Mouse (Mus musculus): ENCODE data around the gene Med14.

Gene Med14

DNA sequence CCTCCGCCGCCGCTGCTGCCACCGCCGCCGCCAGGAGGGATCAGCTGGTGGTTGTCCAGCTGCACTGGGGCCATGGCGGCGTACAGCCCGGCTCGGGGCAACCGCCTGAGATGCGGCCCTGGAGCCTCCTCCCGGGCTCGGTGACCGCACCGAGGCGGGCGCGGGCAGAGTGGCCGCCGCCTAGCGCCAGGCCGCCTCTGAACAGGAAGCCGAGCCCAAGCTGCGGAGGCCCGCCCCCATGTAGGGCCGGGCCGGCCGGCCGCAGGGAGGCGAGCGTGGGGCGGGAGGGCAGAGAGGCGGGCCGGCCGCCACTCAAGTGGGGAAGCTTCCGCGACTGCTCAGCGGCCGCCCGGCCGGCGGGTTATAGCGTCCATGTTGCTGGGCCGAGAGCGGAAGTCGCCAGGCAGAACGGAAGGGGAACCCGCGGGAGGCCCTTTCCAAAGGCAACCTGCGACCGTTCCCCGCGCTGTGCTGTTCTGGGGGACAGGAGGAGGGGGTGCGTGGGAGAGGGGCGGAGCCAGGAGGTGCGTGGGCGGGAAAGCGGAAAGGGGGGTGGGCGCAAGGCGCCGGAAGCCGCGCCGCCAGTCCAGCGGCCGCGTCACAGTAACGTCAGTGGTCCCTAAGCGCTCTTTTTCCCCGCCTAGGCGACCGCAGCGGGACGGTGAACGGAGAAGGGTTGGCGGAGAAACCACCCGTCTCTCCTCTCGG lies at the start of gene Med14:
Gene Med14 (minus strand): TSS at position 448 of the 708 bp plus-strand sequence.
- DNase-seq: peak; percentile 91

DNA sequence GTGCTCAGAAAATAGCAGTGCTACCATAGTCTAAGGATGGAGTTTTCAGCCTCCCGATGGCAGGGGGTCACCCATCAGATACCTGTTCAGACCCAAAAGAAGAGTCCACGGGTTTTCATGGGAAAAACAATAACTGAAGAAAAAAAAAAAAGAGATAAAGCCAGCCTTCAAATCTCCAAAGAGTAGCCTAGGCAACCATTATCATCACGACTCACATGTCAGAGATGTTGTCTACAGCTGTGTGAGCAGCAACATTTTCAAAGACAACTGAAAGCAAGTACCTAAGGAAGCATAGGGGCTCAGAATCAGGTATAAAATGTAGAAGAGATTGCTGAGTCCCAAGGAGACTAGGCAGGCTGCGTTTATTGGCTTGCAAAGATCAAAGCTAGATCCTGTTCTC lies 38.7 kb upstream of the Med14 start:
- DNase-seq: no peak

DNA sequence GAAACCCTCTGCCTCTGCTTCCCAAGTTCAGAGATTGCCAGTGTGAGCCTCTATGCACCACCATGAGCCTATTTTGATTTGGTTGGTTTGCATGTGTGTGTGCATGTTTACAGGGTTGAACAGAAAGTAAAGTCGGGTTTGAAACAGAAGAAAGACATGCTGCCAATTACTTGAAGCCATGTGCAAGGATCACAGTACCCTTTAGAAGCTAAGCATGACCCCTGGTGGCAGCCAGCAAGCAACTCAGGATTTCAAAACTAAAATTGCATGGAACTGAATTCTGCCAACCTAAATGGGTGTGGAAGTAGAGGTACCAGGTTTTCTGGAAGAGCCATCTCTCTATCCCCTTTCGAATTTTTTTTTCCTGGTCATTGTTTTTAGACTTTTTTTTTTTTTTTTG lies 33.0 kb upstream of the Med14 start:
- DNase-seq: peak; percentile 4

DNA sequence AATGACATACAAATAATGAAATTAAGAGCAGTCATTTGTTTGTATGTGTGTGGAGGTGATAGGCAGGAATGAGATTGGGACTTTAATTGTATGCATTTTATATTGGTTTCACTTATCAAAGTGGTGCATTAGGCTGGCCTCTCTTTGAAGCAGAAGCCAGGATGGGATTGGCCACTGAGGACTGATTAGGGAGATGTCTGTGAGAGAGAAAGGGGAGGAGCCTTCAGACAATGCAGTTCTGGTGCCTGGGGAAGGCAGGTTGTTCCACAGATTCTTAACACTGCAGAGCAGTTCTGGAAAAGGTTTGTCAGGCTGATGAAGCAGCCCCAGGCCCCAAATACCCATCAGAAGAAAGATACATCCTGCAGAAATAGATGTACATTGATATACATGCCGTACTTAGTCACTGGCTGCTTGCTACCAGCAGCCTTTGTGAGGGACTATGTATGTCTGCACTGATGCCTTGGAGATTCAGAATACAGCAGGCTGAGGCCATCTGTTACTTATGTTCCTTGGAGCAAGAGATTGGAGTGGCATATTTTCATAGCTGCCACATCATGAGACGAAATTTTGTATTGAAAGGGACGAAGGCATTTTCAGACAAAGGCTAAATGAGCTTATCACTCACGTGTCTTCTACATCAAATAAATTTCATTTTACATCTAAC lies 29.9 kb upstream of the Med14 start:
- peak; percentile 9 for DNase-seq

DNA sequence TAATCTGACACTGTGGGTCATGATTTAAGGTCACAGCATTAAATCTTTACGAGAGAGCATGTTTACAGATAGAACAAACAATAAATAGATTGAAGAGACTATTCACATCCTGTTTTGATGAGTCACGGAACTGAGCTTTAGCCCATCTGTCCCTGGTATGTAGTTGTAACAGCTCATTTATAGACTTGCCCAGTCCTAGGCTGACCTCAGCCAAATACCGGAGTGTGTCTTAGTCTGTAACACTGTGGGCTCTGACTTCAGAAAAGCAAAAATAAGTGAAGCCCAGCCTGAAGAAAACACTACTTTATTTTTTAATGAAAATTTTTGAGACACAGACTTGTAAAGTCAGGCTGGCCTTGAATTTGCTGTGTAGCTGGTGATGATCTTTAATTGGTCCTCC lies 11.4 kb upstream of the Med14 start:
- no peak for DNase-seq

DNA sequence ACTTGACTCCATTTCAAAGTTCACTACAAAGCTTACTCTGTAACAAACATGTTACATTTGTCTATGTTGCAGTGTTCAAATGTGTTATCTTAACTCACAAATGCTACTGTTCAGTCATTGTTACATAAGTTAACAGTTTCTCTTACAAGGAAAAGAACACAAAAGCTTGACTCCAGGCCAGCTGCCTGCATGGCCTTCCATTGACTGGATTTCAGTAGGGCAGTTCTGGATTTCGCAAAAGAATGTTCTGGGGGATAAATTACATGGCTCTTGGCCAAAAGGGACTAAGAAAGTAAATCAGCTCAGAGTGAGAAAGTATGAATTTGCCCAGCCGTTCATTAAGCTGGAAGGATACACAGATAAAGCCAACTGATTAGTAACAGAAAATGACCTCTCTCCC lies 9.7 kb upstream of the Med14 start:
- DNase-seq: no peak

DNA sequence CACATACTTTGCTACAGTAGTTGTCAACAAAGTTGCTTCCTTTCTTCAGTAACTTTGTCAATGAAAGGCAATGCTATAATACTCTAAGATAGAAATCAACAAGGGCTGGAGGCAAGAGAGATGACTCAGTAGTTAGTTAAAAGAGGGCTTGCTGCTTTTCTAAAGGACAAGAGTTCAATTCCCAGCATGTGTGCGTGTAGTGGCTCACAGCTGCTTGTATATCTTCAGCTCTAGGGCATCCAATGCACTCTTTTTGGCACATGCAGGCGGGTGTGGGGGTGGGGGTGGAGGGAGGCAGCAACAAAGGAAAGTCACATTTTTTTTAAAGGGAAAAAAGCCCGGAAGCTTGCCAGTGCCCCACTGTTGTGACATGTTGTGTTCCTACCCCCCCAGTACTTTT lies 6.7 kb upstream of the Med14 start:
- no peak for DNase-seq

DNA sequence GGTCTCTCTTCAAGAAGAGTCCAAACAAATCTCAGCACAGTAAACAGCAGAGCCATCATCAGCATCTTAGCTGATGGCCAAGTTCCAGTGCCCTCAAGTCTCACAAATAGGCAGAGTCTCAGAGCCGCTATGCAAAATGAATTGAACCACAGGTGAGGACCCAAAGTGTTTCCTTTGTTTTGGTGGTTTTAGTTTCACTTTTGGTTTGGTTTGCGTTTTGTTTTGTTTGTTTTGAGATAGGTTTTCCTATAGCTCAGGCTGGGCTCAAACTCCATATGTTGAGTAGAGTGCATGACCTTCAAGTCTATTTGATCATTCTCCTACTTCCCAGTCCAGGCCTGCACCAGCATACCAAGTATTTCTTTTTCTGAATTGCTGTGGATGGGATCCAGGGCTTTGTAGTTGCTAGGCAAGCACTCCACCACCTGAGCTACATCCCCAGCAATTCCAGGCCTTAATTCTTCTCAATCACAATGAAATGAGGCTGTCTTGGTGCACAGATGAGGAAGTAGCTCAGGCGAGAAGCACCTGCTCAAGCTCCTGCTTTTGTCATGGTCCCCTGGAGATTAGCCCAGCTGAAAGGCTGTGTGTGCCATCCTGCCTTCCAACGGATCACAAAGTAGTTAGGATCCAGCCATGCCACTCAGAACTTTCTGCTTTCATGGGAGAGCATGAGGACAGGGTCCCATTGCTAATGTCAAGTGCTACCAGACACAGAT lies 5.1 kb upstream of the Med14 start:
- no peak for DNase-seq

DNA sequence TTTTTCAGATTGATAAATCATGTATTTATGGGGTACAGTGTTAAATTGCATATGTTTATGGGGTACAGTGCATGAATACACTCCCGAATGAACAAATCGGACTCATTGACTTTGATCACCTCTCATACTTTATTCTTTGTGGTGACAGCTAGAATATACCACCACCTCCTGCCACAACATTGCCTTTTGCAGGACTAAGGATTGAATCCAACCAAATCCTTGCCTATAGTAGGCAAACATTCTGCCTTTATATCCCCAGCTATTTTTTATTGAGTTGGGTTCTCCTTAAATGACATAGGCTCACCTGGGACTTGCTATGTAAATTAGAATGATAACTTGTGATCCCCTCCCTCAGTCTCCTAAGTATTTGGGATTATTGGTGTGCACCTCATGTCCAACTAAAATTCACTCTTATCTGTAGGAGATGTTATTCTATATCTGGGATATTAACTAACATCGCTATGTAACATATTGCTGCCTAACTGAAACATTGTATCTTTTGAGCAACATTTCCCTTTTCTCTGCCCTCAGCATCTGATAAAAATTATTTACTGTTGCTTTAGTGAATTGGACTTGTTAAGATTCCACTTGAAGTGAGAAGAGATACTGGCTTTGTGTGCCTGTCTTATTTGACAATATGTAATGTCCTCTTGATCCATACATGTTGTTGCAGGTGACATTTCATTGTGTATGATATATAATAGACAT lies 1.4 kb upstream of the Med14 start:
- DNase-seq: no peak

DNA sequence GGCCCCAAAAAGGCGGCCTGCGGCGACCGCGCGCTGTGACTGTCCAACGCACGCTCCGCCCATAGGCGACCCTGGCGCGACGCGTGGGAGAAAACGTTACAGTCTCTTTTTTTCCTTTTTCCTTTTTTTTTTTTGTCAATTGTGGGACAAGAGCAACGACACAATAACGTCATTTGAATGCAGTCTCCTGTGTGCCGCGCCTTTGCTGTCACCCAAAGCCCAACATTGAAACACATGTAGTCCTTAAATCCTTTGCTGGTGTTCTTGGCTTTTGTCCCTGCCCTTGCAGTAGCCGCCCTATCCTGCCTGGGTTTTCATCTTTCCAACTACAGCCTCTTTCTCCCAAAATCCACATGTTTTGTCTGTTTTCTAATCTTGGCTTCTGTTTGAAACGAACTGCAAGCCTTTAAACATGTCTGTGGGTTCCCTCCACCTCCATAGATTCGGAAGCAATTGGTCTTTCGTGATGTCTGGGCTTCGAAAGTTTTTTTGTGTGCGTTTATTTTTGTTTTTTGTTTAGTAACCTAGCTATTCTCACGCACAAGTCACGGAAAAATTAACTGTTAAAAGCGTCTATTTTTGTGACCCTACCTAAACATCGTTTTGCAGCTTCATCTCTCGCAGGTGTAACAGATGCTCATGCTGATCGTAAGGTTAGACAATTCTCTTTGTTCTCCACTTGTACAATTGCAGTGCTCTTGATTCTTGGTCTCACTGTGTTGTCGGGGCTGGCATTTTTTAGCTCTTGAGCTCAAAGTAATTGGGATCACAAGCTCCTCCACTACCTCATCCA lies 657 bp upstream of the Med14 start:
- DNase-seq: no peak

DNA sequence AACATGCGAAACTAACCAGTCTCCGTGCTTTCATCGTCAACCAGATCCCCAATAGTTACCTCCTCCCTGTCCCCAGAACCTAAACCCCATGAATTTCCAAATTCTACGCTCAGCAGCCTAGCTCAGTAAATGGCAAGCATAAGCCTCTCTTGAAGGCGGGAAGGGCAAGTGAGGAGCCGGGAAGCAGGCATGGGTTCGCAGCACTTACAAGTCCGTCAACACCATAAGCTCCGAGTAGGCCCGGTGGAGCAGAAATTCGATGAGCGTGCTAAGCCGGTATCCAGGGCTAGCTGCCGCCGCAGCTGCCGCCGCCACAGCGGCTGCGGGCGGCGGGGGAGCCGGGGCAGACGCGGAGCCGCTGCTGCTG lies 631 bp downstream of the Med14 start:
- no peak for DNase-seq

DNA sequence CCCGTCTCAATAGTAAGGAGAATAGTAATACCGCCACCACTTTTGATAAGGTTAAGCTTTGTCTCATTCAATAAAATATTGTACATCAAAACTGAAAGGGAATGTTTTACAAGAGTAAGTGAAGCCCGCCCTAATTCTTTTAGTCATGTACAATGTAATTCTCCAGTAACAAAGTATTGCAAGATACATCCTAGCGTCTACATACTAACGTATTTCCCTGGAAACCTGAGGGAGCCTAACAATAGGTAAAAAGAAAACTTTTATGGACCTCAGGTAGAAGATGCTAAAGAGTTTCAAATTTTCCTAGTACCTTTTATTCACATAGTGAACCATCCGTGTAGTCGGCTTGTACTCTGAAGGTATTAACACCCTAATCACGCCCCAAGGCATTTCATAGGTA lies 1.4 kb downstream of the Med14 start:
- DNase-seq: no peak

DNA sequence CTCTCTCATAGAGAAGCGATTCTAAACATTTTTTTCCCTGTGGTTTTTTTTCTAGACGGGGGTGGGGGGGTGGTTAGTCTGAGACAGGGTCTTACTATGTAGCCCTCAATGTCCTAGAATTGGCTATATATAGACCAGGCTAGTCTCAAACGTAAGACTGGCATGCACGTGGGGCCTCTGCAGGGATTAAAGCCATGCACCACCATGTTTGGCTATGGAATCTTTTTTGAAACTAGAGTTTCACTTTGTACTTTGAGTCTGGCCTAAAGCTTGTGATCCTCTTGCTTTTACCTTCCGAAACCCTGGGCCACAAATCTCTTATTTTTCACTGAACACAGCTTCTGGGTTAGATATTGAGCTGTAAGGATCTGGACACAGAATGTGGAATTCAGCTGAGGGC lies 2.2 kb downstream of the Med14 start:
- DNase-seq: no peak

DNA sequence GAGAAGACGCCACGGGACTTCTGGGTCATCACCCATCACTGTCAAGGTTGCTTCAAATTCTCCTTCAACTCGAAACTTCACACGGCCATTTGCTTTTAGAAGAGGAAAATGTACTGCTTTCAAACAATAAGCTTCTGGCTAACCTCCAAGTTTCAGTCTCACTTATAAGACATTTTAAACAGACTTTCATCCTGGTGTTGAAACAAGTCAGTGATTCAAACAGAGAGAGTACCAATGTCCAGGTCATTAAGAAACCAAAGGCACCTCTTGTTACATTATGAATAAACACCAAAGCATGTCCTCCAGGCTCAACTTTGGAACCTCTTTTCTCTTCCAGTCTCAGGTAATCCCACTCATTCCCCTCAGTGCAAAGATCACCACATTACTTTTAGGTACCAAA lies 14.0 kb downstream of the Med14 start:
- no peak for DNase-seq

DNA sequence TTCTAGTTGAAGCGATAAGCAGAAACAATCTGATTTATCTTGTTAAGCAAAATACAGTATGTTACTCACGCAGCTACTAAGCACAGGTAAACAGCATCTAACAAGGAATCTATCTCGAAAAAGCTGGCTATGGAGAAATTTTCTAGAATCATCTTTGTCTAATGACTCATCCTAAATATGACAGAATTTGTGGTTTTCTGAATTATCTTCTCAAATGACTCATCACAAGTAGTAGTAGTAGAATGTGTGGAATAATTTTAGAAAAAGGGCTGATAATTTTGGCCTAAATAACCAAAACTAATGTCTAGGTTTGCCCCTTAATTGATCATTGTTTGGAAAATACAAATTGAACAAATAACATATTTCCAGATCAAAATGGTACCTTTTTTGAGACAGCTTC lies 15.1 kb downstream of the Med14 start:
- DNase-seq: no peak

DNA sequence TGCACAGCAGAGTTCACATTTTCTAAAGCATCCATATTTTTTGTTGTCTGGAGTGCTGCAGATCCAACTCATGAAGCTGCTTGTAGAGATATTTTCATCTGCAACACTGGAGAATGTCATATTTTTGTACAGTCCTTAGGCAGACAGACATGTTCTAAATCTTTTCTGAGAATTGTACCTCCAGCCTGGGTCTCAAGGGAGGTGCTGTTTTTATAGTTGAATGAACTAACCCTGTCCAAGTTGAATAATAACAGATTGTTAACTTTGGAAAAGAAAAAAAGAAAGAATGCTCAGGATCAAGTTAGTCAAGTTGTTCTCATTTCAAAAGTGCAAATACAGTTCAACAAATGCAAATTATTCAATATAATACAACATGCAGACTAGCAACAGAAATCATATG lies 21.5 kb downstream of the Med14 start:
- DNase-seq: no peak

DNA sequence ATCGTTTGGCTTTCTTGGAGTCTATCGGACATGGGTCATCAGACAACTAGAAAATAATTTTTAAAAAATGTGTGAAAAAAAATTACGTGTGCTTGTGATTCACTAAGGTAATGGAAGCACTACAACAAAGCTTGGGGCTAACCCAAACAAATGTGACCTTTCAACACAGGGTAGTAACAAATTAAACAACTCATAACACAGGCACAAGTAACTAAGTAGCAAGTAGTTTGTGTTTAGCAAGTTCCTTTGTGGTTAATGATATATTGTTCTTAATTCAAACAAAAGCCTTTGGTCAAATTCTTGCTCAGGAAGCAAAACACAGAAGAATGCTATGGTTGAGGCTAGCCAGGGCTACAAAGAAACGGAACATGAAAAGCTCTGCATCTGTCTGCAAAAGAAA lies 45.8 kb downstream of the Med14 start:
- DNase-seq: no peak

DNA sequence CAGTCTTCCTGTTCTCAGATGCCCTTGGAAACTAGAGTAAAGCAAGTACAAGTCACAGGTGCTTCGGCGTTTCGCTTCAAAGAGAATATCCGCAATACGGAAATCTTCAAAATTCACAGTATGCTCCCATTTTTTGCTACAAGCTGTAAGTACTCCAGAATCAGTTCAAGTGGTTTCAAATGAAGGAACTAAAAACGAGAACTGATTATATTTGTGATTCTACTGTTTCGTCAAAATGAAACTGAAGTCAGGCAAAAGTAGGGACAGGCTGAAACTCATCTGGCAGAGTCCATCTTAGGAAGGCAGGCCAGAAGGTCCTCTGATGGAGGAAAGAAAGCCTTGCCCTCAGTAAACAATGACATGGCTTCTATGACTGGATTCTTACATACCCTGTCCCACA lies 48.1 kb downstream of the Med14 start:
- no peak for DNase-seq

DNA sequence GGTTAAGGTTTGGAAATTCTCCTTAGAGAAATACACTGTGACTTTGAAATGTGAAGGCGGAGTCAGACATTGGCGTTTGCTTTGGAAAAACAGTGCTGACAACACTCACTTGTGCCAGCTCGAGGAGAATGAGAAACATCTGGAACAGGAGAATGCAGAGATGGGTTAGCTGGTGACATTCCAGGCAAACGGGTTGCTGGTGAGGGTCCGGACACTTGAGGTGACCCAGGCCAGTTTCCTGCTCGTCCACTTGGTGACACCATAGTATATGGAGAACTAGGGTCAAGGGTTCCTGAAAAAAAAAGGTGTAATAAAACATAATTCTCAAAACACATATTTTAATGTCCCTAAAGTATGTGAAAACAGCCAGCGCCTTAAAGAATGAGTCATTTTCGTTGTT lies 75.0 kb downstream of the Med14 start:
- no peak for DNase-seq

DNA sequence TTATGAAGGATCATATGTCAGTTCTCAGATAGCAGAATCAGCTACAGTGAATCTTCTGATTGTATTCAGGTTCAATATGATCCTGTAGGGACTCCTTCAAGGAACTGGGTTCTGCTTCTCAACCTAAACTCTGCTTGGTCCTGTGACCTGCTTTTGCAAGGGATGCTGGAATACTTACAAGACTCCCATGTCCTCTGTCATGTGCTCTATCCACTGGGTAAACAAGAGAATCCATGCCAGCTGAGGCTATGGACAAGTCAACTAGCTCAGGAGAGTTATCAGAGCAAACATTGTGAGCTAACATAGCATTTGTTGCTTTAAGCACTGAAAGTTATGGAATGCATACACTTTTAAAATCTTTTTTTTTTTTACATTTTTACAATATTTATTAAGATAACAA lies 75.8 kb downstream of the Med14 start:
- DNase-seq: no peak

DNA sequence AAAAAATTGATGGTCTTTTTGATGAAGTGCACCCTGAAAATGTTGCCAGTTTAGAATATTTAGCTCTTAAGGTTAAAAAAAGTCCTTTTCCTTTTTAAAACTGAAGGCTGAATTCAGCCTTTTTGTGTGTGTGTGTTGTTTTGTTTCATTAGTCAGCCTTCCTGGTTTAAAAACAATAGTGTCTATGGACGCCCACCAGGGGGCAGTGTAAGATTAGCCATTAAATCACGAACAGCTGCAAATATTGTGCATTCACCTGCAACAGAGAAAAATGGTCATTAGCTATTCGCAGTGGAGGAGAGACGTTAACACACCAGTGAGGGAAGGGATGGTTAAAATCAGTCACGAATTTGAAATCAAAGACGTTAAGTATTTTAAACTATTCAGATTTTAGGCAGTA lies 84.5 kb downstream of the Med14 start:
- DNase-seq: peak; percentile 36

DNA sequence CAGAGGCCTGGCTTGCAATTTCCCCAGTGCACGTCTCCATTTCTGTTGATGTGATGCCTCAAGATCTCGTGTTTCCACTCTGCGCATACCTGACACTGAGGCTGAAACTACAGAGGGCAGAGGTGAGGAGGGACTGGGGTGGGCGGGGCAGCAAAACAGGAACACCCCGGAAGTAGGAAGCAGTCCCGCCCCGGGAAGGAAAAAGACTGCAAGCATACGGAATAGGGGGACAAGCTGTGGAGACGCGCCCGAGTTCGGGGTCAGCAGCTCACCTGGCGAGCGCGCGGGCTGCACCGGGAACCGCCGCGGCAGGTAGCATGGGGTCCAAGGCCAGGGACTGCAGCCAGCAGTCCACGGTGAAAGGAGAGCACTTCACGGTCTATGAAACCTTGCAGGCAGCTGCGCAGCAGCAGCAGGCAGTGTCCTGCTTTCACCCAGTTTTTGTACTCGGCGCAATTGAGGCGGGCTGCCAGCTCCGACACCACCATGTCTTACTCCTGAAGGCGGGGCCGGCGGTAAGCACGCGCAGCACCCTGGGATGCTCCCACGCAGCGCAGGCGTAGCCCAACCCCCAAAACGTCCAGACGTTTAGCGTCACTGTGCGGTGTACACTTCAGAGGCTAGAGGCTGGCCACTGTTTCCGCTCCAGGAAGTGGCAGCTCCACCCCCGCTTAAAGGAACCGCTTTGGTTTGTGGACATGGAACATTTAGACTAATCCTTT lies 88.7 kb downstream of the Med14 start, which contains the start of gene 1810030O07Rik:
Gene 1810030O07Rik (minus strand): TSS at position 615 of the 722 bp plus-strand sequence.
- peak; percentile 92 for DNase-seq

Measured in cerebellum, adult 11-12 months (tissue).